Mouse (Mus musculus): ENCODE data around the gene Sh3d19. TPM values are rescaled to one million over a fixed set of nuclear protein-coding genes. Genes with fewer than 3 reads are reported as not detected.

The Sh3d19 gene
- total and polyA plus RNA-seq, 3 experiments, result 0.16 to 0.76 (median 0.33) TPM

- no peaks in the 10 kb centered on the region for H3K4me1 ChIP-seq (ENCODE audit: control insufficient read depth in 1 of 2, insufficient read depth in 2 of 2)
- TF ChIP-seq E2F4 (IDR thresholded peaks at IDR 0.05; ENCODE audit: insufficient replicate concordance, low read depth, low read length), result no peak
- TF ChIP-seq RCOR1 (conservative IDR thresholded peaks at IDR 0.05; ENCODE audit: low read depth, low read length), result no peak
- no peak for TF ChIP-seq HCFC1 (IDR thresholded peaks at IDR 0.05; ENCODE audit: low read depth, low read length)
- no peak for TF ChIP-seq MAZ (IDR thresholded peaks at IDR 0.05; ENCODE audit: low read depth, low read length)
- no peak for TF ChIP-seq RAD21 (IDR thresholded peaks at IDR 0.05; ENCODE audit: low read depth, low read length)
- no peak for TF ChIP-seq MXI1 (IDR thresholded peaks at IDR 0.05; ENCODE audit: low read depth, low read length)
- TF ChIP-seq ZNF384 (IDR thresholded peaks at IDR 0.05; ENCODE audit: low read depth, low read length), result no peak
- TF ChIP-seq SIN3A (IDR thresholded peaks at IDR 0.05; ENCODE audit: low read length), result no peak
- no peak for TF ChIP-seq PAX5 (IDR thresholded peaks at IDR 0.05; ENCODE audit: low read length)
- no peak for TF ChIP-seq UBTF (IDR thresholded peaks at IDR 0.05; ENCODE audit: low read depth, low read length)
- no peak for TF ChIP-seq MAX (IDR thresholded peaks at IDR 0.05; ENCODE audit: low read length)
- TF ChIP-seq USF2 (conservative IDR thresholded peaks at IDR 0.05; ENCODE audit: low read depth, low read length), result no peak
- TF ChIP-seq JUND (conservative IDR thresholded peaks at IDR 0.05; ENCODE audit: low read depth, low read length), result no peak
- TF ChIP-seq TBP (conservative IDR thresholded peaks at IDR 0.05; ENCODE audit: low read depth, low read length), result no peak
- no peak for TF ChIP-seq NELFE (IDR thresholded peaks at IDR 0.05; ENCODE audit: low read depth, low read length)
- H3K79me2 ChIP-seq (replicated peaks; ENCODE audit: control insufficient read depth, extremely low read depth, insufficient read depth, poor library complexity, severe bottlenecking), result no peaks in the 10 kb centered on the region
- H3K9me3 ChIP-seq (replicated peaks; ENCODE audit: low read length), result no peaks in the 10 kb centered on the region
- H3K27me3 ChIP-seq (replicated peaks), result no peaks in the 10 kb centered on the region
- no peak overlapping the region for H3K9ac ChIP-seq (ENCODE audit: insufficient read depth, low read depth)
- DNase-seq (ENCODE audit: extremely low read depth), result no peak
- in situ Hi-C loops (cut with MboI; ENCODE audit: low pct_ligation_motif_present, low pct_unique_long_range_greater_than_20kb, low sequenced_read_pairs), result no loop called here
- H3K4me2 ChIP-seq (ENCODE audit: insufficient read depth, low read depth, poor library complexity, severe bottlenecking), result no peak overlapping the region
- no peaks in the 10 kb centered on the region for H3K36me3 ChIP-seq (replicated peaks in 1 of 2; ENCODE audit: control insufficient read depth in 1 of 2, insufficient read depth in 1 of 2, low read length in 1 of 2)
- dilution Hi-C loops (cut with MboI; ENCODE audit: extremely low pct_ligation_motif_present, extremely low pct_unique_long_range_greater_than_20kb, low sequenced_read_pairs), result no loop called here
- H3K27ac ChIP-seq (ENCODE audit: insufficient read depth, low read depth), result no peak overlapping the region
- no peak overlapping the region for H3K4me3 ChIP-seq (replicated peaks in 1 of 3; ENCODE audit: low read depth in 2 of 3, low read length in 2 of 3, poor library complexity in 1 of 3)
Observed at GRCm38 (mm10) chr3:86016965-86017364, 46.1 kb downstream of the Sh3d19 start.

GRCm38 (mm10) chr3:86017484-86017883, 46.6 kb downstream of the Sh3d19 start:
- H3K79me2 ChIP-seq (replicated peaks; ENCODE audit: control insufficient read depth, extremely low read depth, insufficient read depth, poor library complexity, severe bottlenecking), result no peaks in the 10 kb centered on the region
- H3K27me3 ChIP-seq (replicated peaks), result no peaks in the 10 kb centered on the region
- no peak overlapping the region for H3K27ac ChIP-seq (ENCODE audit: insufficient read depth, low read depth)
- no peaks in the 10 kb centered on the region for H3K4me1 ChIP-seq (ENCODE audit: control insufficient read depth in 1 of 2, insufficient read depth in 2 of 2)
- in situ Hi-C loops (cut with MboI; ENCODE audit: low pct_ligation_motif_present, low pct_unique_long_range_greater_than_20kb, low sequenced_read_pairs) (no loop called here), dilution Hi-C loops (cut with MboI; ENCODE audit: extremely low pct_ligation_motif_present, extremely low pct_unique_long_range_greater_than_20kb, low sequenced_read_pairs) (no loop called here)
- no peak for DNase-seq (ENCODE audit: extremely low read depth)
- no peak overlapping the region for H3K9ac ChIP-seq (ENCODE audit: insufficient read depth, low read depth)
- H3K4me3 ChIP-seq (replicated peaks in 1 of 3; ENCODE audit: low read depth in 2 of 3, low read length in 2 of 3, poor library complexity in 1 of 3), result no peak overlapping the region
- H3K36me3 ChIP-seq (replicated peaks in 1 of 2; ENCODE audit: control insufficient read depth in 1 of 2, insufficient read depth in 1 of 2, low read length in 1 of 2), result no peaks in the 10 kb centered on the region
- H3K4me2 ChIP-seq (ENCODE audit: insufficient read depth, low read depth, poor library complexity, severe bottlenecking), result no peak overlapping the region
- H3K9me3 ChIP-seq (replicated peaks; ENCODE audit: low read length), result no peaks in the 10 kb centered on the region
- TF ChIP-seq MEF2A (IDR thresholded peaks at IDR 0.05; ENCODE audit: borderline replicate concordance, low read depth, low read length), result no peak
